Comparison of ENCODE assay signal across 13 mouse cellular contexts in genomic region chr12:16554171-16554570, GRCm38 (mm10). TPM values are rescaled to one million over a fixed set of nuclear protein-coding genes. Genes with fewer than 3 reads are reported as not detected.
A peak's percentile ranks its signal among the peaks of the same experiment; 100 is the strongest.
DNase-seq lines count a peak whose midpoint lies in the region; ATAC-seq and TF ChIP-seq lines count a peak whose summit lies in the region.
"Had no signal": no experiment of that assay in that cellular context is flagged by ENCODE, and none has a peak within 500 bp of the region (broad histone marks: within the 10 kb centered on the region; RNA-seq: fewer than 3 reads in every experiment).

No protein-coding gene starts in this region.

- H3K36me3 ChIP-seq in forebrain, embryonic 14.5 days (ENCODE audit: control insufficient read depth, insufficient read depth, low read length) = peaks cover 44% of the 10 kb centered on the region
- H3K36me3 ChIP-seq in forebrain, embryonic 10.5 days (replicated peaks) = peaks cover 22% of the 10 kb centered on the region; the same call in 1 of the 2 replicates
- H3K36me3 ChIP-seq in intestine, postnatal 0 days (ENCODE audit: control insufficient read depth, insufficient read depth) = peaks cover 61% of the 10 kb centered on the region
- H3K36me3 ChIP-seq: stomach, embryonic 15.5 days had no signal

- no peaks in the 10 kb centered on the region for H3K27me3 ChIP-seq in forebrain, embryonic 14.5 days (replicated peaks; ENCODE audit: control insufficient read depth, insufficient read depth, low read length)
- H3K27me3 ChIP-seq in forebrain, embryonic 10.5 days (ENCODE audit: poor library complexity, severe bottlenecking) = no peaks in the 10 kb centered on the region
- H3K27me3 ChIP-seq in intestine, postnatal 0 days (replicated peaks; ENCODE audit: control insufficient read depth, insufficient read depth, low read length) = no peaks in the 10 kb centered on the region
- H3K27me3 ChIP-seq: liver, embryonic 15.5 days; neural tube, embryonic 12.5 days; stomach, embryonic 15.5 days had no signal

- H3K9me3 ChIP-seq in forebrain, embryonic 14.5 days (replicated peaks; ENCODE audit: control insufficient read depth, low read length) = no peaks in the 10 kb centered on the region
- no peaks in the 10 kb centered on the region for H3K9me3 ChIP-seq in forebrain, embryonic 10.5 days
- no peaks in the 10 kb centered on the region for H3K9me3 ChIP-seq in intestine, postnatal 0 days (ENCODE audit: control insufficient read depth)
- H3K9me3 ChIP-seq: liver, embryonic 15.5 days; neural tube, embryonic 12.5 days; stomach, embryonic 15.5 days had no signal

- ATAC-seq in forebrain, embryonic 14.5 days = peak; percentile 45; the same call in 1 of the 2 replicates
- no peak for ATAC-seq in intestine, postnatal 0 days

- 0 out of 2 replicates have a peak overlapping the region, but pooled peaks have one; percentile 14 for H3K27ac ChIP-seq in forebrain, embryonic 14.5 days (ENCODE audit: low read depth, low read length)
- H3K27ac ChIP-seq in forebrain, embryonic 10.5 days = no peak overlapping the region
- H3K27ac ChIP-seq in layer of hippocampus, adult 2 months = peak overlapping the region; percentile 48
- no peak overlapping the region for H3K27ac ChIP-seq in intestine, postnatal 0 days (ENCODE audit: low read depth, low read length)
- H3K27ac ChIP-seq: liver, embryonic 15.5 days; neural tube, embryonic 12.5 days; stomach, embryonic 15.5 days had no signal

- no peak for TF ChIP-seq CTCF in layer of hippocampus, adult 2 months (conservative IDR thresholded peaks at IDR 0.05)
- TF ChIP-seq CTCF in intestine, postnatal 0 days (IDR thresholded peaks at IDR 0.05; ENCODE audit: low read depth) = no peak

- no peak overlapping the region for H3K4me2 ChIP-seq in forebrain, embryonic 14.5 days (ENCODE audit: low read length)
- H3K4me2 ChIP-seq in intestine, postnatal 0 days (replicated peaks; ENCODE audit: low read depth) = no peak overlapping the region
- H3K4me2 ChIP-seq: liver, embryonic 15.5 days; neural tube, embryonic 12.5 days; stomach, embryonic 15.5 days had no signal

- H3K4me1 ChIP-seq in forebrain, embryonic 14.5 days (ENCODE audit: control insufficient read depth, insufficient read depth, low read length) = peaks cover 10% of the 10 kb centered on the region; the same call in 1 of the 2 replicates
- peaks cover 26% of the 10 kb centered on the region for H3K4me1 ChIP-seq in forebrain, embryonic 10.5 days
- no peaks in the 10 kb centered on the region for H3K4me1 ChIP-seq in intestine, postnatal 0 days (replicated peaks; ENCODE audit: control insufficient read depth, insufficient read depth, low read length)
- H3K4me1 ChIP-seq: liver, embryonic 15.5 days; stomach, embryonic 15.5 days had no signal

- DNase-seq in forebrain, embryonic 14.5 days (ENCODE audit: low spot score) = peak; percentile 88
- no peak for DNase-seq in forebrain, embryonic 10.5 days (ENCODE audit: extremely low spot score, low spot score)
- DNase-seq in layer of hippocampus, adult 2 months (ENCODE audit: low spot score in 2 of 2) = peak; percentile 54 to 59
- DNase-seq in layer of hippocampus, adult 9-10 months (ENCODE audit: low spot score) = no peak
- peak; percentile 58 for DNase-seq in testis, postnatal 10 days (ENCODE audit: low spot score)
- no peak for DNase-seq in testis, postnatal 14 days (ENCODE audit: low spot score)
- no peak for DNase-seq in gastrocnemius, postnatal 4 days (ENCODE audit: low spot score in 2 of 2)
- DNase-seq: cerebellum, postnatal 36 days; gastrocnemius, postnatal 14 days had no signal

- no peak overlapping the region for H3K9ac ChIP-seq in forebrain, embryonic 14.5 days (ENCODE audit: low read length)
- H3K9ac ChIP-seq in intestine, postnatal 0 days (ENCODE audit: low read depth, low read length) = no peak overlapping the region
- H3K9ac ChIP-seq: liver, embryonic 15.5 days; neural tube, embryonic 12.5 days had no signal

- no peak overlapping the region for H3K4me3 ChIP-seq in forebrain, embryonic 14.5 days (ENCODE audit: low read depth, low read length)
- H3K4me3 ChIP-seq in forebrain, embryonic 10.5 days = no peak overlapping the region
- H3K4me3 ChIP-seq in layer of hippocampus, adult 2 months = no peak overlapping the region
- H3K4me3 ChIP-seq in intestine, postnatal 0 days (ENCODE audit: low read depth, low read length) = no peak overlapping the region
- H3K4me3 ChIP-seq: liver, embryonic 15.5 days; neural tube, embryonic 12.5 days; stomach, embryonic 15.5 days had no signal

- 75% methylated on average over 8 of the region's 8 CpGs for WGBS in forebrain, embryonic 14.5 days
- WGBS in forebrain, embryonic 10.5 days = 90% methylated on average over 8 of the region's 8 CpGs
- WGBS in intestine, postnatal 0 days = 78% methylated on average over 8 of the region's 8 CpGs

RNA-seq across cellular contexts. Expression of gene Lpin1, which starts 56.6 kb away (rescaled TPM):
- 11.6 and 15.1 TPM in 2 replicates for polyA plus RNA-seq in forebrain, embryonic 14.5 days (2014; fragmentation: Nextera tagmentation; extraction: Ambion mirVana)
- polyA plus RNA-seq in forebrain, embryonic 10.5 days (2016; fragmentation: Nextera tagmentation; extraction: Ambion mirVana) = 3.5 and 4.4 TPM in 2 replicates
- 10 to 100 TPM; 25.3 to 27.6 TPM for total RNA-seq in layer of hippocampus, adult 2 months (2021)
- 3.1 and 3.6 TPM in 2 replicates for polyA plus RNA-seq in intestine, postnatal 0 days (2015; fragmentation: Nextera tagmentation; extraction: Ambion mirVana)
- total RNA-seq in gastrocnemius, postnatal 4 days (2021) = 10 to 100 TPM; 24.8 to 27.1 TPM

Comparison
In these comparisons a context has a peak if more than half of its experiments do, and no peak if none do; other contexts are left out.
1. DNase-seq: peak in forebrain, embryonic 14.5 days (single experiment), layer of hippocampus, adult 2 months (2 of 2) and testis, postnatal 10 days (single experiment); none in forebrain, embryonic 10.5 days (single experiment), layer of hippocampus, adult 9-10 months (single experiment), testis, postnatal 14 days (single experiment) and gastrocnemius, postnatal 4 days (0 of 2).
2. H3K27ac ChIP-seq: peak in forebrain, embryonic 14.5 days (single experiment) and layer of hippocampus, adult 2 months (single experiment); none in forebrain, embryonic 10.5 days (single experiment) and intestine, postnatal 0 days (single experiment).